25 mouse cellular contexts compared by ENCODE assay signal in the genomic region with DNA sequence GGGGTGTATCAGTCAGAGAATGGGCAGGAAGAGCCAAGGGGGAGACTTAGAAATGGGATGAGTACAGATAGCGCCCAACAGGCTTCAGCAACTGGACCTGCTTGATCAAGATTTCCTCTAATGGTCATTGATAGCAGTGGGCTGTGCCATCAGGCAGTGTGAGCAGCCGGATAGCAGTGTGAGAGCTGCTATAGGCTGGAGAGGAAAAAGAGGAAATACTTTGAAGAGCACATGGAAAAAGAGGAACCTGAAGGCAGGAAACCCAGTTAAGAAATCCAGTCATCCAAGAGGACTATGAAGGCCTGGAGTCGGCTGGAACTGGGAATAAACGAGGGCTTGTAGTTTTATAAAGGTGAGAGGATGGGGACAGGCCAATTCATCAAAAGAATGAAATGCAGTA.
"Had no signal": no experiment of that assay in that cellular context is flagged by ENCODE, and none has a peak within 500 bp of the region (broad histone marks: within the 10 kb centered on the region; RNA-seq: fewer than 3 reads in every experiment).

No protein-coding gene starts in this region.

- H3K4me1 ChIP-seq: heart, embryonic 10.5 days; heart, embryonic 12.5 days; hindbrain, embryonic 12.5 days; intestine, embryonic 15.5 days; limb, embryonic 10.5 days; limb, embryonic 12.5 days; liver, embryonic 13.5 days had no signal

- DNase-seq: gastrocnemius, adult 2 months; gastrocnemius, postnatal 10 days; gastrocnemius, postnatal 25 days; heart, adult 18-20 months; heart, postnatal 10 days; heart, postnatal 4 days; kidney, adult 18-20 months; kidney, adult 8-10 months; kidney, postnatal 10 days; kidney, postnatal 25 days; kidney, postnatal 4 days; liver; liver, embryonic 13.5 days had no signal

- H3K27ac ChIP-seq: gastrocnemius, adult 2 months; heart, embryonic 10.5 days; hindbrain, embryonic 12.5 days; hindbrain, embryonic 14.5 days; intestine, embryonic 15.5 days; layer of hippocampus, adult 2 months; left cerebral cortex, adult 2 months; limb, embryonic 10.5 days; limb, embryonic 12.5 days; liver, embryonic 13.5 days had no signal

- H3K27me3 ChIP-seq: heart, embryonic 12.5 days; hindbrain, embryonic 12.5 days; intestine, embryonic 15.5 days; limb, embryonic 12.5 days; liver, embryonic 13.5 days had no signal

- H3K4me3 ChIP-seq: gastrocnemius, adult 2 months; heart, embryonic 10.5 days; heart, embryonic 12.5 days; hindbrain, embryonic 12.5 days; intestine, embryonic 15.5 days; layer of hippocampus, adult 2 months; left cerebral cortex, adult 2 months; limb, embryonic 10.5 days; limb, embryonic 12.5 days; liver, embryonic 13.5 days had no signal

- H3K9ac ChIP-seq: heart, embryonic 12.5 days; hindbrain, embryonic 12.5 days; hindbrain, embryonic 14.5 days; intestine, embryonic 15.5 days; limb, embryonic 12.5 days; liver, embryonic 13.5 days had no signal

- H3K9me3 ChIP-seq: heart, embryonic 10.5 days; heart, embryonic 12.5 days; hindbrain, embryonic 12.5 days; intestine, embryonic 15.5 days; limb, embryonic 10.5 days; limb, embryonic 12.5 days; liver, embryonic 13.5 days had no signal

- ATAC-seq: hindbrain, embryonic 16.5 days; inflammation-experienced regulatory T-cells, adult 6 months; intestine, embryonic 15.5 days; intestine, postnatal 0 days had no signal

- H3K36me3 ChIP-seq: heart, embryonic 10.5 days; heart, embryonic 12.5 days; hindbrain, embryonic 12.5 days; intestine, embryonic 15.5 days; limb, embryonic 10.5 days; limb, embryonic 12.5 days; liver, embryonic 13.5 days had no signal
